Mouse (Mus musculus): ENCODE data around the gene Fdxr.

- TF ChIP-seq EP300 (IDR thresholded peaks at IDR 0.05; ENCODE audit: low read depth) (no peak), CTCF (IDR thresholded peaks at IDR 0.05; ENCODE audit: low read depth) (no peak)
Measured at GRCm38 (mm10) chr11:115286201-115286993, 9.5 kb upstream of the Fdxr start.

Measured in liver, embryonic 14.5 days (tissue).